Mouse (Mus musculus) layer of hippocampus, postnatal 10 days (tissue): ENCODE results near the gene Col1a1. TPM values are rescaled to one million over a fixed set of nuclear protein-coding genes. Genes with fewer than 3 reads are reported as not detected.

Source experiments
- DNase-seq, 2 experiments: peaks; one replicate each; pipeline ENCODE4 v3.0.0; 2021; ENCODE audit warnings: low spot score in 2 of 2
- long read RNA-seq: library from polyadenylated mRNA; stranded (forward); transcript quantifications from one replicate; pipeline ENCODE4 v2.0.0, GENCODE M21; 2023
- total RNA-seq, 2 experiments: library from RNA; stranded (reverse); gene quantifications; 2 replicates each; pipeline ENCODE4 v1.2.3; 2021

The Col1a1 gene
- total RNA-seq = 10 to 100 TPM; 60.6 to 66.1 TPM
- long read RNA-seq, full-length matches to known transcripts = 29 of 44 reads
- long read RNA-seq, partial matches to known transcripts = 9 of 44 reads
- long read RNA-seq, other reads (novel, unspliced or antisense) = 6 of 44 reads

GRCm38 (mm10) chr11:94936045-94936444 lies at the start of gene Col1a1:
TSS of gene Col1a1 (plus strand) at chr11:94936224.
- no peak for DNase-seq

GRCm38 (mm10) chr11:94891155-94891554 lies 44.9 kb upstream of the Col1a1 start:
- no peak for DNase-seq

- DNase-seq = no peak
Measured at GRCm38 (mm10) chr11:94896753-94897376, 39.2 kb upstream of the Col1a1 start.

- DNase-seq = no peak
Measured at GRCm38 (mm10) chr11:94901231-94901630, 34.8 kb upstream of the Col1a1 start.

- no peak for DNase-seq
Measured at GRCm38 (mm10) chr11:94904306-94904705, 31.7 kb upstream of the Col1a1 start.

GRCm38 (mm10) chr11:94910971-94911370 lies 25.1 kb upstream of the Col1a1 start:
- DNase-seq = no peak

GRCm38 (mm10) chr11:94912568-94912967 lies 23.5 kb upstream of the Col1a1 start:
- DNase-seq = no peak

GRCm38 (mm10) chr11:94913302-94914090 lies 22.5 kb upstream of the Col1a1 start:
- no peak for DNase-seq

GRCm38 (mm10) chr11:94915675-94916403 lies 20.2 kb upstream of the Col1a1 start:
- peak in 1 of 2 experiments; percentile 52 for DNase-seq

GRCm38 (mm10) chr11:94916477-94916876 lies 19.5 kb upstream of the Col1a1 start:
- DNase-seq = no peak

- no peak for DNase-seq
Measured at GRCm38 (mm10) chr11:94917717-94918116, 18.3 kb upstream of the Col1a1 start.

GRCm38 (mm10) chr11:94920996-94921401 lies 15.0 kb upstream of the Col1a1 start:
- DNase-seq = no peak

- DNase-seq = no peak
Measured at GRCm38 (mm10) chr11:94924977-94925376, 11.0 kb upstream of the Col1a1 start.

GRCm38 (mm10) chr11:94926431-94926830 lies 9.6 kb upstream of the Col1a1 start:
- no peak for DNase-seq

- no peak for DNase-seq
Measured at GRCm38 (mm10) chr11:94927771-94928291, 8.2 kb upstream of the Col1a1 start.

GRCm38 (mm10) chr11:94928820-94929219 lies 7.2 kb upstream of the Col1a1 start:
- peak; percentile 43 to 48 for DNase-seq

- DNase-seq = no peak
Measured at GRCm38 (mm10) chr11:94929599-94929998, 6.4 kb upstream of the Col1a1 start.

GRCm38 (mm10) chr11:94930151-94930550 lies 5.9 kb upstream of the Col1a1 start:
- DNase-seq = no peak

- no peak for DNase-seq
Measured at GRCm38 (mm10) chr11:94933584-94933983, 2.4 kb upstream of the Col1a1 start.

- DNase-seq = no peak
Measured at GRCm38 (mm10) chr11:94934526-94934925, 1.5 kb upstream of the Col1a1 start.

- peak; percentile 92 for DNase-seq
Measured at GRCm38 (mm10) chr11:94936851-94937295, 849 bp downstream of the Col1a1 start.
